In genomic region chr11:5819223-5819622, GRCm38 (mm10) we compare ENCODE assay signal across 24 mouse cellular contexts. TPM values are rescaled to one million over a fixed set of nuclear protein-coding genes. Genes with fewer than 3 reads are reported as not detected.
DNase-seq lines count a peak whose midpoint lies in the region; ATAC-seq and TF ChIP-seq lines count a peak whose summit lies in the region.
"Had no signal": no experiment of that assay in that cellular context is flagged by ENCODE, and none has a peak within 500 bp of the region (broad histone marks: within the 10 kb centered on the region; RNA-seq: fewer than 3 reads in every experiment).

No protein-coding gene starts in this region.

- H3K9me3 ChIP-seq in forebrain, embryonic 11.5 days (ENCODE audit: control insufficient read depth, low read length) = no peaks in the 10 kb centered on the region
- H3K9me3 ChIP-seq in forebrain, embryonic 14.5 days (replicated peaks; ENCODE audit: control insufficient read depth, low read length) = no peaks in the 10 kb centered on the region
- H3K9me3 ChIP-seq in MEL (replicated peaks; ENCODE audit: insufficient read depth, low read length) = no peaks in the 10 kb centered on the region

- H3K4me1 ChIP-seq in forebrain, embryonic 11.5 days (replicated peaks; ENCODE audit: control insufficient read depth, insufficient read depth, low read length) = no peaks in the 10 kb centered on the region
- no peaks in the 10 kb centered on the region for H3K4me1 ChIP-seq in forebrain, embryonic 14.5 days (ENCODE audit: control insufficient read depth, insufficient read depth, low read length)
- peaks cover 0 to 5% of the 10 kb centered on the region in 2 experiments; a peak in 1 of 4 replicates for H3K4me1 ChIP-seq in MEL (ENCODE audit: control insufficient read depth in 1 of 2, insufficient read depth in 2 of 2, low read length in 2 of 2)

- 74% methylated on average over 2 of the region's 2 CpGs for WGBS in forebrain, embryonic 11.5 days
- WGBS in forebrain, embryonic 14.5 days = 78% methylated on average over 2 of the region's 2 CpGs

- peak in 1 of 2 experiments; percentile 80; a peak in 2 of 4 replicates for TF ChIP-seq POLR2A in MEL (IDR thresholded peaks at IDR 0.05; ENCODE audit: control insufficient read depth in 1 of 2, insufficient read depth in 1 of 2, low read depth in 1 of 2, low read length in 2 of 2, poor library complexity in 1 of 2)

- H3K27ac ChIP-seq in forebrain, embryonic 11.5 days (ENCODE audit: low read depth, low read length) = no peak overlapping the region
- H3K27ac ChIP-seq in forebrain, embryonic 14.5 days (ENCODE audit: low read depth, low read length) = no peak overlapping the region
- H3K27ac ChIP-seq in MEL (ENCODE audit: control insufficient read depth, low read depth, low read length) = no peak overlapping the region

- H3K9ac ChIP-seq in forebrain, embryonic 11.5 days (ENCODE audit: low read length) = no peak overlapping the region
- no peak overlapping the region for H3K9ac ChIP-seq in forebrain, embryonic 14.5 days (ENCODE audit: low read length)
- H3K9ac ChIP-seq in MEL (ENCODE audit: control insufficient read depth, low read depth, low read length, poor library complexity, severe bottlenecking) = peak overlapping the region; percentile 54

- no peak overlapping the region for H3K4me2 ChIP-seq in forebrain, embryonic 11.5 days (ENCODE audit: low read depth, low read length, severe bottlenecking)
- H3K4me2 ChIP-seq in forebrain, embryonic 14.5 days (ENCODE audit: low read length) = no peak overlapping the region

- H3K36me3 ChIP-seq in forebrain, embryonic 11.5 days (ENCODE audit: control insufficient read depth, insufficient read depth, low read length) = no peaks in the 10 kb centered on the region
- H3K36me3 ChIP-seq in forebrain, embryonic 14.5 days (ENCODE audit: control insufficient read depth, insufficient read depth, low read length) = no peaks in the 10 kb centered on the region
- peaks cover 0 to 4% of the 10 kb centered on the region in 2 experiments; a peak in 2 of 4 replicates for H3K36me3 ChIP-seq in MEL (ENCODE audit: control insufficient read depth in 1 of 2, insufficient read depth in 2 of 2, low read length in 2 of 2)
- H3K36me3 ChIP-seq: G1E had no signal

- no peak for TF ChIP-seq CTCF in MEL (IDR thresholded peaks at IDR 0.05 in 2 of 3, conservative IDR thresholded peaks at IDR 0.05 in 1 of 3; ENCODE audit: control insufficient read depth in 1 of 3, insufficient read depth in 1 of 3, low read depth in 2 of 3, low read length in 3 of 3, poor library complexity in 1 of 3, severe bottlenecking in 1 of 3)

- no peaks in the 10 kb centered on the region for H3K27me3 ChIP-seq in forebrain, embryonic 11.5 days (ENCODE audit: control insufficient read depth, insufficient read depth, low read length)
- no peaks in the 10 kb centered on the region for H3K27me3 ChIP-seq in forebrain, embryonic 14.5 days (replicated peaks; ENCODE audit: control insufficient read depth, insufficient read depth, low read length)
- H3K27me3 ChIP-seq in MEL (ENCODE audit: control insufficient read depth in 1 of 2, insufficient read depth in 2 of 2, low read length in 2 of 2) = no peaks in the 10 kb centered on the region
- H3K27me3 ChIP-seq: CH12.LX, Patski had no signal

- no peak for ATAC-seq in forebrain, embryonic 11.5 days (replicated peaks; ENCODE audit: low FRiP score)
- no peak for ATAC-seq in forebrain, embryonic 14.5 days
- ATAC-seq: activated CD4-positive, CD25-positive, alpha-beta regulatory T cell, adult 4 months; CD4-positive, CD25-positive, alpha-beta regulatory T cell, adult 4 months; Patski had no signal

- TF ChIP-seq RAD21 in MEL (IDR thresholded peaks at IDR 0.05; ENCODE audit: low read depth, low read length) = no peak

- TF ChIP-seq EP300 in MEL (IDR thresholded peaks at IDR 0.05; ENCODE audit: low read depth in 1 of 2, low read length in 2 of 2) = no peak

- H3K79me2 ChIP-seq in MEL (ENCODE audit: control insufficient read depth, insufficient read depth, low read length, poor library complexity) = no peaks in the 10 kb centered on the region

- peak; percentile 33 for DNase-seq in forebrain, embryonic 11.5 days (ENCODE audit: low spot score)
- DNase-seq in forebrain, embryonic 14.5 days (ENCODE audit: low spot score) = no peak
- peak; percentile 21 for DNase-seq in heart, adult 11 months
- DNase-seq in heart, adult 18-20 months = no peak
- DNase-seq in MEL (ENCODE audit: low read depth, low spot score) = peak; percentile 85
- DNase-seq in MEL-GATA-1-ER (ENCODE audit: extremely low read depth, low read depth) = peak; percentile 41
- DNase-seq in layer of hippocampus, postnatal 25 days (ENCODE audit: extremely low spot score in 1 of 2, low spot score in 1 of 2) = no peak
- no peak for DNase-seq in neural tube, embryonic 10.5 days (ENCODE audit: extremely low spot score, low spot score)
- DNase-seq: adrenal gland, adult 2 months; adrenal gland, adult 8-10 months; adrenal gland, postnatal 10 days; adrenal gland, postnatal 14 days; adrenal gland, postnatal 25 days; adrenal gland, postnatal 36 days; B cell, adult 2 months; cerebellum, adult 11 months; cerebellum, adult 11-12 months; cerebellum, adult 18-20 months; cerebellum, adult 2 months had no signal

- H3K4me3 ChIP-seq in forebrain, embryonic 11.5 days (ENCODE audit: low read depth, low read length) = no peak overlapping the region
- no peak overlapping the region for H3K4me3 ChIP-seq in forebrain, embryonic 14.5 days (ENCODE audit: low read depth, low read length)
- H3K4me3 ChIP-seq in MEL (ENCODE audit: control insufficient read depth in 1 of 2, insufficient read depth in 1 of 2, low read depth in 2 of 2, low read length in 2 of 2) = peak overlapping the region; percentile 42 to 66

TF ChIP-seq in MEL, 35 proteins besides CTCF, POLR2A, EP300 and RAD21 (continues in another document):
- TF ChIP-seq TAL1 (IDR thresholded peaks at IDR 0.05; ENCODE audit: low read length) (no peak), MXI1 (IDR thresholded peaks at IDR 0.05; ENCODE audit: low read depth, low read length) (peak; percentile 58; the same call in 1 of the 2 replicates), MYC (IDR thresholded peaks at IDR 0.05; ENCODE audit: low read depth, low read length) (0 out of 2 replicates have a peak, but pooled peaks have one; percentile 36), MAZ (IDR thresholded peaks at IDR 0.05; ENCODE audit: low read depth, low read length) (no peak), UBTF (IDR thresholded peaks at IDR 0.05; ENCODE audit: borderline replicate concordance, insufficient read depth, low read depth, low read length) (no peak), USF1 (IDR thresholded peaks at IDR 0.05; ENCODE audit: low read depth, low read length) (no peak), CHD2 (IDR thresholded peaks at IDR 0.05; ENCODE audit: low read length) (peak; percentile 44; the same call in 1 of the 2 replicates), JUND (IDR thresholded peaks at IDR 0.05; ENCODE audit: low read depth, low read length) (no peak), TBP (IDR thresholded peaks at IDR 0.05; ENCODE audit: low read depth, low read length) (0 out of 2 replicates have a peak, but pooled peaks have one; percentile 17), SIN3A (IDR thresholded peaks at IDR 0.05; ENCODE audit: low read length) (peak; percentile 61; the same call in 1 of the 2 replicates)

RNA-seq across cellular contexts. Expression of gene Pgam2, which starts 15.7 kb away (rescaled TPM):
- 5.3 and 6.5 TPM in 2 replicates for polyA plus RNA-seq in forebrain, embryonic 11.5 days (2014; fragmentation: Nextera tagmentation; extraction: Ambion mirVana)
- 2.1 TPM in 2 replicates for polyA plus RNA-seq in forebrain, embryonic 14.5 days (2014; fragmentation: Nextera tagmentation; extraction: Ambion mirVana)
- total RNA-seq in heart, adult 18-20 months (2021) = 1,000 to 10,000 TPM in 1 of 2 experiments, 100 to 1,000 TPM in 1; 827 to 1,050 TPM
- total RNA-seq in MEL (2012; rRNA removed) = 0.33 and 0.58 TPM in 2 replicates
- 1 to 10 TPM in 1 of 2 experiments, not detected in 1; 1.8 TPM for polyA plus RNA-seq in MEL (2012; ENCODE audit: insufficient read depth in 1 of 2, insufficient read length in 2 of 2, low read depth in 1 of 2, low replicate concordance in 2 of 2, missing spikeins in 1 of 2)
- total RNA-seq in layer of hippocampus, postnatal 25 days (2021) = 10 to 100 TPM; 16.4 to 17.2 TPM
- total RNA-seq: adrenal gland, adult 2 months; adrenal gland, adult 8-10 months; adrenal gland, postnatal 14 days; adrenal gland, postnatal 25 days; adrenal gland, postnatal 36 days had no signal
- polyA plus RNA-seq: adrenal gland, adult 2 months had no signal

RNA-seq across cellular contexts. Expression of gene Polm, which starts 18.6 kb away (rescaled TPM):
- 8.8 and 8.9 TPM in 2 replicates for polyA plus RNA-seq in forebrain, embryonic 11.5 days (2014; fragmentation: Nextera tagmentation; extraction: Ambion mirVana)
- 3.9 and 5.3 TPM in 2 replicates for polyA plus RNA-seq in forebrain, embryonic 14.5 days (2014; fragmentation: Nextera tagmentation; extraction: Ambion mirVana)
- 1 to 10 TPM; 1.7 to 3.3 TPM for total RNA-seq in heart, adult 18-20 months (2021)
- total RNA-seq in MEL (2012; rRNA removed) = 5.4 TPM in 2 replicates
- 10 to 100 TPM in 1 of 2 experiments, not detected in 1; 18.3 TPM for polyA plus RNA-seq in MEL (2012; ENCODE audit: insufficient read depth in 1 of 2, insufficient read length in 2 of 2, low read depth in 1 of 2, low replicate concordance in 2 of 2, missing spikeins in 1 of 2)
- total RNA-seq in layer of hippocampus, postnatal 25 days (2021) = 10 to 100 TPM; 10.0 to 14.5 TPM

RNA-seq across cellular contexts. Expression of gene Dbnl, which starts 30.9 kb away (rescaled TPM):
- polyA plus RNA-seq in forebrain, embryonic 11.5 days (2014; fragmentation: Nextera tagmentation; extraction: Ambion mirVana) = 152 and 157 TPM in 2 replicates
- polyA plus RNA-seq in forebrain, embryonic 14.5 days (2014; fragmentation: Nextera tagmentation; extraction: Ambion mirVana) = 100 and 136 TPM in 2 replicates
- 10 to 100 TPM; 29.3 to 31.6 TPM for total RNA-seq in heart, adult 18-20 months (2021)
- 73.5 and 76.4 TPM in 2 replicates for total RNA-seq in MEL (2012; rRNA removed)
- polyA plus RNA-seq in MEL (2012; ENCODE audit: insufficient read depth in 1 of 2, insufficient read length in 2 of 2, low read depth in 1 of 2, low replicate concordance in 2 of 2, missing spikeins in 1 of 2) = 100 to 1,000 TPM in 1 of 2 experiments, not detected in 1; 149 TPM
- 10 to 100 TPM; 82.2 to 82.7 TPM for total RNA-seq in layer of hippocampus, postnatal 25 days (2021)

RNA-seq across cellular contexts. Expression of gene Aebp1, which starts 42.5 kb away (rescaled TPM):
- polyA plus RNA-seq in forebrain, embryonic 11.5 days (2014; fragmentation: Nextera tagmentation; extraction: Ambion mirVana) = 20.4 and 24.9 TPM in 2 replicates
- polyA plus RNA-seq in forebrain, embryonic 14.5 days (2014; fragmentation: Nextera tagmentation; extraction: Ambion mirVana) = 6.8 and 13.0 TPM in 2 replicates
- 10 to 100 TPM; 16.4 to 26.9 TPM for total RNA-seq in heart, adult 18-20 months (2021)
- total RNA-seq in MEL (2012; rRNA removed) = not detected in 2 replicates
- polyA plus RNA-seq in MEL (2012; ENCODE audit: insufficient read depth in 1 of 2, insufficient read length in 2 of 2, low read depth in 1 of 2, low replicate concordance in 2 of 2, missing spikeins in 1 of 2) = under 1 TPM in 1 of 2 experiments, not detected in 1; 0.10 TPM
- total RNA-seq in layer of hippocampus, postnatal 25 days (2021) = 1 to 10 TPM; 6.0 to 6.1 TPM
- total RNA-seq: G1E had no signal
- polyA plus RNA-seq: G1E had no signal

RNA-seq across cellular contexts. Expression of gene Urgcp, which starts 57.0 kb away (rescaled TPM):
- polyA plus RNA-seq in forebrain, embryonic 11.5 days (2014; fragmentation: Nextera tagmentation; extraction: Ambion mirVana) = 19.1 and 20.1 TPM in 2 replicates
- 16.0 and 20.9 TPM in 2 replicates for polyA plus RNA-seq in forebrain, embryonic 14.5 days (2014; fragmentation: Nextera tagmentation; extraction: Ambion mirVana)
- 10 to 100 TPM; 58.9 to 59.4 TPM for total RNA-seq in heart, adult 18-20 months (2021)
- 27.8 and 29.2 TPM in 2 replicates for total RNA-seq in MEL (2012; rRNA removed)
- 10 to 100 TPM; 19.5 to 34.9 TPM for polyA plus RNA-seq in MEL (2012; ENCODE audit: insufficient read depth in 1 of 2, insufficient read length in 2 of 2, low read depth in 1 of 2, low replicate concordance in 2 of 2, missing spikeins in 1 of 2)
- 10 to 100 TPM; 64.7 to 68.7 TPM for total RNA-seq in layer of hippocampus, postnatal 25 days (2021)

Comparison
In these comparisons a context has a peak if more than half of its experiments do, and no peak if none do; other contexts are left out.
1. DNase-seq: peak in forebrain, embryonic 11.5 days (single experiment), heart, adult 11 months (single experiment), MEL (single experiment) and MEL-GATA-1-ER (single experiment); none in forebrain, embryonic 14.5 days (single experiment), heart, adult 18-20 months (0 of 2), layer of hippocampus, postnatal 25 days (0 of 2) and neural tube, embryonic 10.5 days (single experiment).
2. H3K4me3 ChIP-seq: peak in MEL (2 of 2); none in forebrain, embryonic 11.5 days (single experiment) and forebrain, embryonic 14.5 days (single experiment).
3. RNA of gene Pgam2, which starts 15.7 kb away (total RNA-seq): 827 to 1,050 TPM in heart, adult 18-20 months; 16.4 to 17.2 TPM in layer of hippocampus, postnatal 25 days and 0.33 to 0.58 TPM in MEL; every median in the first group is over 10 times any median in the second.